Mouse (Mus musculus) MEL (cell line): ENCODE measurements around the gene Itpkc. TPM values are rescaled to one million over a fixed set of nuclear protein-coding genes. Genes with fewer than 3 reads are reported as not detected.

ENCODE experiments used
- DNase-seq: peaks from one replicate; pipeline ENCODE4 v3.0.0; 2011; ENCODE audit warnings: low read depth, low spot score
- H3K27ac ChIP-seq: 2 replicates; pipeline ENCODE4 v1.5.1; 2012; ENCODE audit warnings: low read depth, mild to moderate bottlenecking, control low read depth, low read length, moderate library complexity; ENCODE audit not compliant: control insufficient read depth
- H3K27me3 ChIP-seq, 2 experiments: fragments of 150-350 bp in 1 of 2; sonication (generic) in 1 of 2; 2 replicates each; pipeline ENCODE4 v1.6.1; 2012; ENCODE audit warnings: low read length in 2 of 2, mild to moderate bottlenecking in 2 of 2, improper control_type of control experiment in 1 of 2, moderate library complexity in 1 of 2; ENCODE audit not compliant: insufficient read depth in 2 of 2, control insufficient read depth in 1 of 2
- H3K36me3 ChIP-seq, 2 experiments: 2 replicates each; pipeline ENCODE4 v1.6.1; 2012 to 2014; ENCODE audit warnings: low read length in 2 of 2, improper control_type of control experiment in 1 of 2, inconsistent platforms in 1 of 2, mild to moderate bottlenecking in 1 of 2; ENCODE audit not compliant: insufficient read depth in 2 of 2, control insufficient read depth in 1 of 2
- H3K4me1 ChIP-seq, 2 experiments: fragments of 150-350 bp in 1 of 2; sonication (generic) in 1 of 2; 2 replicates each; pipeline ENCODE4 v1.6.1; 2012; ENCODE audit warnings: low read length in 2 of 2, improper control_type of control experiment in 1 of 2, mild to moderate bottlenecking in 1 of 2; ENCODE audit not compliant: insufficient read depth in 2 of 2, control insufficient read depth in 1 of 2
- H3K4me3 ChIP-seq, 2 experiments: fragments of 150-350 bp in 1 of 2; sonication (generic) in 1 of 2; 2 replicates each; pipeline ENCODE4 v1.5.1; 2012; ENCODE audit warnings: low read depth in 2 of 2, low read length in 2 of 2, mild to moderate bottlenecking in 2 of 2, moderate library complexity in 2 of 2, control low read depth in 1 of 2, improper control_type of control experiment in 1 of 2; ENCODE audit not compliant: control insufficient read depth in 1 of 2, insufficient read depth in 1 of 2
- H3K79me2 ChIP-seq: 2 replicates; pipeline ENCODE4 v1.6.1; 2012; ENCODE audit warnings: mild to moderate bottlenecking, low read length, moderate library complexity; ENCODE audit not compliant: control insufficient read depth, poor library complexity, insufficient read depth
- H3K9ac ChIP-seq: 2 replicates; pipeline ENCODE4 v1.6.1; 2012; ENCODE audit warnings: low read depth, mild to moderate bottlenecking, control low read depth, low read length, moderate library complexity; ENCODE audit not compliant: control insufficient read depth, poor library complexity, severe bottlenecking
- H3K9me3 ChIP-seq: fragments of 150-350 bp; sonication (generic); replicated peaks from 2 replicates; pipeline ENCODE4 v1.6.1; 2012; ENCODE audit warnings: mild to moderate bottlenecking, low read length, improper control_type of control experiment, moderate library complexity; ENCODE audit not compliant: insufficient read depth
- CHD1 ChIP-seq: IDR thresholded peaks from 2 replicates; pipeline ENCODE4 v1.6.1; 2012; ENCODE audit warnings: low read depth, mild to moderate bottlenecking, inconsistent platforms, low read length, improper control_type of control experiment
- CTCF ChIP-seq, 3 experiments: IDR thresholded peaks in 2 of 3; conservative IDR thresholded peaks in 1 of 3; 2 replicates each; pipeline ENCODE4 v1.5.1; 2011 to 2012; ENCODE audit warnings: low read length in 3 of 3, low read depth in 2 of 3, mild to moderate bottlenecking in 2 of 3, improper control_type of control experiment in 1 of 3, inconsistent platforms in 1 of 3, mixed read lengths in 1 of 3, moderate library complexity in 1 of 3; ENCODE audit not compliant: control insufficient read depth in 1 of 3, insufficient read depth in 1 of 3, poor library complexity in 1 of 3, severe bottlenecking in 1 of 3
- ELF1 ChIP-seq: IDR thresholded peaks from 2 replicates; pipeline ENCODE4 v1.6.1; 2014; ENCODE audit warnings: low read depth, mild to moderate bottlenecking, inconsistent platforms, low read length, improper control_type of control experiment, moderate library complexity
- ETS1 ChIP-seq: IDR thresholded peaks from 2 replicates; pipeline ENCODE4 v1.6.1; 2012; ENCODE audit warnings: low read depth, mild to moderate bottlenecking, inconsistent platforms, low read length, improper control_type of control experiment, moderate library complexity
- KAT2A ChIP-seq: conservative IDR thresholded peaks from 2 replicates; pipeline ENCODE4 v1.6.1; 2012; ENCODE audit warnings: low read depth, low read length, improper control_type of control experiment, inconsistent platforms
- MAX ChIP-seq: IDR thresholded peaks from 2 replicates; pipeline ENCODE4 v1.6.1; 2011; ENCODE audit warnings: low read length, improper control_type of control experiment
- MAZ ChIP-seq: IDR thresholded peaks from 2 replicates; pipeline ENCODE4 v1.6.1; 2012; ENCODE audit warnings: low read depth, mild to moderate bottlenecking, inconsistent platforms, low read length, improper control_type of control experiment
- NELFE ChIP-seq: IDR thresholded peaks from 2 replicates; pipeline ENCODE4 v1.6.1; 2011; ENCODE audit warnings: low read depth, low read length, improper control_type of control experiment
- NRF1 ChIP-seq: IDR thresholded peaks from 2 replicates; pipeline ENCODE4 v1.6.1; 2014; ENCODE audit warnings: low read depth, mild to moderate bottlenecking, inconsistent platforms, low read length, improper control_type of control experiment, moderate library complexity; ENCODE audit not compliant: poor library complexity, insufficient read depth, severe bottlenecking
- SMC3 ChIP-seq: IDR thresholded peaks from 2 replicates; pipeline ENCODE4 v1.6.1; 2011; ENCODE audit warnings: low read depth, low read length, improper control_type of control experiment
- USF2 ChIP-seq, 2 experiments: IDR thresholded peaks; 2 replicates each; pipeline ENCODE4 v1.6.1; 2011 to 2012; ENCODE audit warnings: improper control_type of control experiment in 2 of 2, low read length in 2 of 2, borderline replicate concordance in 1 of 2, inconsistent platforms in 1 of 2, low read depth in 1 of 2, mild to moderate bottlenecking in 1 of 2; ENCODE audit not compliant: insufficient read depth in 1 of 2
- ZC3H11A ChIP-seq: IDR thresholded peaks from 2 replicates; pipeline ENCODE4 v1.6.1; 2012; ENCODE audit warnings: low read depth, mild to moderate bottlenecking, inconsistent platforms, low read length, improper control_type of control experiment
- polyA plus RNA-seq, 2 experiments: library from polyadenylated mRNA; stranded (reverse) in 1 of 2; unstranded in 1 of 2; fragments of >175 nt in 1 of 2; fragments of >200 nt in 1 of 2; gene quantifications; 2 replicates each; pipeline versions ENCODE4 v1.2.1 to v1.2.4; 2012; ENCODE audit warnings: low replicate concordance in 2 of 2, low read depth in 1 of 2; ENCODE audit not compliant: insufficient read length in 2 of 2, insufficient read depth in 1 of 2, missing spikeins in 1 of 2
- total RNA-seq: library from RNA; depleted of rRNA; stranded (reverse); fragments of 300-350 nt; gene quantifications from 2 replicates; pipeline ENCODE4 v1.2.3, GENCODE M21; 2012

Itpkc gene
- total and polyA plus RNA-seq, 3 experiments: 6.3 to 6.8 TPM; not detected in 1

- TF ChIP-seq SMC3 (no peak), MAX (no peak), CTCF (IDR thresholded peaks at IDR 0.05 in 2 of 3, conservative IDR thresholded peaks at IDR 0.05 in 1 of 3; ENCODE audit: control insufficient read depth in 1 of 3, insufficient read depth in 1 of 3, low read depth in 2 of 3, low read length in 3 of 3, poor library complexity in 1 of 3, severe bottlenecking in 1 of 3) (peak; percentile 6 to 57 (median 36); a peak in 5 of 6 replicates), MAZ (no peak)
- TF ChIP-seq, all 39 proteins: peak for 1
- Histone ChIP-seq H3K9me3 (no peaks in the 10 kb centered on the region), H3K4me1 (no peaks in the 10 kb centered on the region), H3K27me3 (no peaks in the 10 kb centered on the region), H3K4me3 (no peak overlapping the region), H3K79me2 (no peaks in the 10 kb centered on the region), H3K9ac (no peak overlapping the region), H3K36me3 (no peaks in the 10 kb centered on the region), H3K27ac (no peak overlapping the region)
- peak; percentile 21 for DNase-seq
Measured at GRCm38 (mm10) chr7:27273739-27274351, 45.4 kb upstream of the Itpkc start.

- H3K9ac ChIP-seq: no peak overlapping the region
Measured at GRCm38 (mm10) chr7:27271423-27271822, 43.0 kb upstream of the Itpkc start.

GRCm38 (mm10) chr7:27266515-27267128 is 38.2 kb upstream of the Itpkc start:
- H3K79me2 ChIP-seq: no peaks in the 10 kb centered on the region
- H3K9ac ChIP-seq: no peak overlapping the region
- peaks cover 0 to 7% of the 10 kb centered on the region in 2 experiments; a peak in 1 of 4 replicates for H3K4me1 ChIP-seq
- no peak for DNase-seq
- TF ChIP-seq ETS1 (no peak), ELF1 (no peak), CHD1 (no peak), NRF1 (no peak), USF2 (IDR thresholded peaks at IDR 0.05; ENCODE audit: borderline replicate concordance in 1 of 2, insufficient read depth in 1 of 2, low read depth in 1 of 2, low read length in 2 of 2) (no peak), NELFE (no peak), KAT2A (no peak)
- TF ChIP-seq, all 39 proteins: peak for 0
- Histone ChIP-seq H3K27ac (no peak overlapping the region), H3K36me3 (peaks cover 0 to 2% of the 10 kb centered on the region in 2 experiments; a peak in 1 of 4 replicates), H3K9me3 (no peaks in the 10 kb centered on the region), H3K27me3 (no peaks in the 10 kb centered on the region), H3K4me3 (no peak overlapping the region)

More at GRCm38 (mm10) chr7:27271423-27271822, 43.0 kb upstream of the Itpkc start:
- Histone ChIP-seq H3K9me3 (no peaks in the 10 kb centered on the region), H3K27ac (no peak overlapping the region)
- TF ChIP-seq ZC3H11A (no peak), CTCF (IDR thresholded peaks at IDR 0.05 in 2 of 3, conservative IDR thresholded peaks at IDR 0.05 in 1 of 3; ENCODE audit: control insufficient read depth in 1 of 3, insufficient read depth in 1 of 3, low read depth in 2 of 3, low read length in 3 of 3, poor library complexity in 1 of 3, severe bottlenecking in 1 of 3) (peak; percentile 41 to 51 (median 50))
- TF ChIP-seq, all 39 proteins: peak for 1
- peak; percentile 34 for DNase-seq
- no peaks in the 10 kb centered on the region for H3K36me3 ChIP-seq
- H3K4me1 ChIP-seq: no peaks in the 10 kb centered on the region
- H3K27me3 ChIP-seq: no peaks in the 10 kb centered on the region
- no peak overlapping the region for H3K4me3 ChIP-seq
- H3K79me2 ChIP-seq: no peaks in the 10 kb centered on the region
